In the genomic region with DNA sequence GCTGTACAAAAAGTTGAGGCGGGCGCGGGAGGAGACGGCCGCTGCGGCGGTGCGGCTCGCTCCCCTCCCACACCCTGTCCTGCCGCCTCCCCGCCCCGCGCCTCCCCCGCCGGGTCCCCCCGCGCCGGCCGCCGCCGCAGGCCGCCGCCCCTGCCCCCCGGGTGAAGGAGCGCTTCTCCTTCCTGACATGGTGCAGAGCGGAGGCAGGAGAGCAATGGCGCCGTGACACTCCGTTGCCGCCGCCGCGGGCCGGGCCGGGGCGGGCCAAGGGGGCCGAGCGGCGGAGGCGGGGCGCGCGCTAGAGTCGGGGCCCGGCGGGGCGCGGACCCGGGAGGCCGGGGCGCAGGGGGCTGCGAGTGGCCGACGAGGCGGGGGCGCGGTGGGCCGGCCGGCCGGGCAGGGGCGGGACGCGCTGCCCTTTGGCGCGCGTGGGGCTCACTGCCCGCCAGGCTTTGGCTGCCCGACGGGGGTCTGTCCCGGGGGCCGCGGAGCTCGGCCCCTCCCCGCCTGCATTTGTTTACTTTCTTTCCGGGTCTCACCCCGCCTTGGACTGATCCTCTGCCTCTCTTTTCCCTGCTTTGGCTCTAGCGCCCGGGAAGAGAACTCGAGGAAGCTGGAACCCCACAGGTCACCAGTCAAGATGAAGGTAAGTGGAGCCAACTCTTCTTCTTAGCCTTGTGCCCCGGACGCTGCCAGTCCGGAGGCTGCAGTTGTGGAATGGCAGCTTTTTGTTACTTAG, we compare ENCODE assay signal across 8 mouse cellular contexts. TPM values are rescaled to one million over a fixed set of nuclear protein-coding genes. Genes with fewer than 3 reads are reported as not detected.
A peak's percentile ranks its signal among the peaks of the same experiment; 100 is the strongest.
DNase-seq lines count a peak whose midpoint lies in the region; ATAC-seq and TF ChIP-seq lines count a peak whose summit lies in the region.

No protein-coding gene starts in this region.

- no peaks in the 10 kb centered on the region for H3K9me3 ChIP-seq in heart, embryonic 12.5 days (replicated peaks)
- H3K9me3 ChIP-seq in kidney, postnatal 0 days (replicated peaks; ENCODE audit: low read length): no peaks in the 10 kb centered on the region

- 2% methylated on average over 67 of the region's 82 CpGs for WGBS in heart, embryonic 12.5 days
- WGBS in kidney, postnatal 0 days: under 1% methylated on average over 55 of the region's 82 CpGs

- ATAC-seq in heart, embryonic 12.5 days (ENCODE audit: insufficient number of reproducible peaks, low FRiP score): peak; percentile 43
- ATAC-seq in kidney, postnatal 0 days (replicated peaks; ENCODE audit: low FRiP score, low read depth): peak; percentile 7; the same call in 1 of the 2 replicates

- H3K4me2 ChIP-seq in heart, embryonic 12.5 days: peak overlapping the region; percentile 86
- H3K4me2 ChIP-seq in kidney, postnatal 0 days (ENCODE audit: low read length): peak overlapping the region; percentile 59

- peak overlapping the region; percentile 92 for H3K4me3 ChIP-seq in heart, embryonic 12.5 days
- H3K4me3 ChIP-seq in kidney, postnatal 0 days (replicated peaks; ENCODE audit: low read depth, low read length): peak overlapping the region; percentile 98

- TF ChIP-seq CTCF in kidney, postnatal 0 days (IDR thresholded peaks at IDR 0.05; ENCODE audit: low read depth): no peak

- peaks cover 35% of the 10 kb centered on the region for H3K36me3 ChIP-seq in heart, embryonic 12.5 days
- H3K36me3 ChIP-seq in kidney, postnatal 0 days (ENCODE audit: insufficient read depth, low read length): peaks cover 22% of the 10 kb centered on the region

- H3K27ac ChIP-seq in heart, embryonic 12.5 days (ENCODE audit: poor library complexity, severe bottlenecking): peak overlapping the region; percentile 97
- peak overlapping the region; percentile 97 for H3K27ac ChIP-seq in kidney, postnatal 0 days

- H3K9ac ChIP-seq in heart, embryonic 12.5 days: peak overlapping the region; percentile 93
- peak overlapping the region; percentile 94 for H3K9ac ChIP-seq in kidney, postnatal 0 days (ENCODE audit: low read depth, low read length)

- peaks cover 24% of the 10 kb centered on the region for H3K4me1 ChIP-seq in heart, embryonic 12.5 days (replicated peaks)
- H3K4me1 ChIP-seq in kidney, postnatal 0 days (replicated peaks; ENCODE audit: insufficient read depth, low read length): peaks cover 11% of the 10 kb centered on the region; the same call in 1 of the 2 replicates

- DNase-seq in B cell, adult 2 months: peak; percentile 48 to 56
- peak; percentile 76 for DNase-seq in R1 (ENCODE audit: low read depth, low spot score)
- peak; percentile 58 for DNase-seq in embryo, embryonic 11 days
- DNase-seq in kidney, postnatal 0 days (ENCODE audit: low spot score): peak; percentile 55
- peak; percentile 62 to 72 for DNase-seq in lung, postnatal 4 days
- peak; percentile 59 to 60 for DNase-seq in spleen, adult 18-20 months
- no peak for DNase-seq in frontal cortex, postnatal 25 days (ENCODE audit: low spot score in 2 of 2)

- no peaks in the 10 kb centered on the region for H3K27me3 ChIP-seq in heart, embryonic 12.5 days (replicated peaks)
- no peaks in the 10 kb centered on the region for H3K27me3 ChIP-seq in kidney, postnatal 0 days (ENCODE audit: insufficient read depth, low read length)

RNA-seq across cellular contexts. Expression of gene Arid4a, which starts 0.9 kb away (rescaled TPM):
- polyA plus RNA-seq in heart, embryonic 12.5 days (2016; fragmentation: Nextera tagmentation; extraction: Ambion mirVana): 24.0 and 25.3 TPM in 2 replicates
- 32.4 and 32.6 TPM in 2 replicates for polyA plus RNA-seq in kidney, postnatal 0 days (2015; fragmentation: Nextera tagmentation; extraction: Ambion mirVana)

RNA-seq across cellular contexts. Expression of gene Psma3, which starts 42.3 kb away (rescaled TPM):
- 421 and 431 TPM in 2 replicates for polyA plus RNA-seq in heart, embryonic 12.5 days (2016; fragmentation: Nextera tagmentation; extraction: Ambion mirVana)
- polyA plus RNA-seq in kidney, postnatal 0 days (2015; fragmentation: Nextera tagmentation; extraction: Ambion mirVana): 606 and 634 TPM in 2 replicates

Comparison
In these comparisons a context has a peak if more than half of its experiments do, and no peak if none do; other contexts are left out.
1. DNase-seq: peak in B cell, adult 2 months (2 of 2), R1 (single experiment), embryo, embryonic 11 days (single experiment), kidney, postnatal 0 days (single experiment), lung, postnatal 4 days (2 of 2) and spleen, adult 18-20 months (2 of 2); none in frontal cortex, postnatal 25 days (0 of 2).